In the genomic region with DNA sequence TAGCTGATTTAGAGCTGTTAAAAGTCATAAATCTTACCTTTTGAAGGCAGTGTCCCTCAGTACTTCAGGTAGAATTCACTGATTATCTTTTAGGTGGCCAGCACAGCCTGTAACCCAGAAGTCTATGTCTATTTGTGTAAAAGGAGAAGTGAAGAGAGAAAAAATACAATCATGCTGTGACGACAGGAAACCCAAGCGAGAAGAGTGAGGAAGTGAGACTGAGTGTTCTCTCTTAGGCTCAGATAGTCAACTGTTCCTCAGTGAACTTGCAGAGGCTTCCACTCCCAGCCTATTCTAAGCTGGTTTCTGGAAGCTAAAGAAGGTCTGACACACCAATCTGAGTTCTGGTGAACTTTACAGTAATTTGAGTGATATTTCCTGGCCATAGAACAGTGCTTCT, we compare ENCODE assay signal across 8 mouse cellular contexts.
DNase-seq lines count a peak whose midpoint lies in the region.

A gene (minus strand): TSS at position 220 of the 400 bp plus-strand sequence.

- peak; percentile 14 for DNase-seq in kidney, adult 9 months
- DNase-seq in kidney, postnatal 10 days = no peak
- DNase-seq in MEL-GATA-1-ER (ENCODE audit: extremely low read depth, low read depth) (peak; percentile 94), liver (peak; percentile 3)
- peak; percentile 62 to 73 for DNase-seq in natural killer cell, adult 2 months (ENCODE audit: low spot score in 2 of 2)
- no peak for DNase-seq in cerebellum, postnatal 25 days
- no peak for DNase-seq in urinary bladder, adult 18-20 months (ENCODE audit: low spot score in 2 of 2)
- DNase-seq in testis, postnatal 14 days (ENCODE audit: low spot score) = no peak

Comparison
In these comparisons a context has a peak if more than half of its experiments do, and no peak if none do; other contexts are left out.
1. DNase-seq: peak in kidney, adult 9 months (single experiment), MEL-GATA-1-ER (single experiment), liver (single experiment) and natural killer cell, adult 2 months (2 of 2); none in kidney, postnatal 10 days (single experiment), cerebellum, postnatal 25 days (0 of 2), urinary bladder, adult 18-20 months (0 of 2) and testis, postnatal 14 days (single experiment).